Mouse (Mus musculus): ENCODE results near the gene Trim67.
A peak's percentile ranks its signal among the peaks of the same experiment; 100 is the strongest.

Gene Trim67

GRCm38 (mm10) chr8:124792708-124793107 is at the start of gene Trim67:
Gene Trim67 (plus strand): TSS chr8:124793092.
- peak; percentile 83 to 92 for DNase-seq

GRCm38 (mm10) chr8:124746661-124747060 is 46.2 kb upstream of the Trim67 start:
- DNase-seq = no peak

GRCm38 (mm10) chr8:124751191-124751590 is 41.7 kb upstream of the Trim67 start:
- DNase-seq = no peak

GRCm38 (mm10) chr8:124751709-124752173 is 41.2 kb upstream of the Trim67 start, which contains the start of gene Fam89a:
Gene Fam89a (minus strand): TSS chr8:124751832.
- peak in 1 of 2 experiments; percentile 24 for DNase-seq

GRCm38 (mm10) chr8:124752325-124752862 is 40.5 kb upstream of the Trim67 start:
- no peak for DNase-seq

- DNase-seq = no peak
Observed at GRCm38 (mm10) chr8:124754101-124754791, 38.6 kb upstream of the Trim67 start.

GRCm38 (mm10) chr8:124754792-124755190 is 38.1 kb upstream of the Trim67 start:
- no peak for DNase-seq

GRCm38 (mm10) chr8:124755481-124755880 is 37.4 kb upstream of the Trim67 start:
- DNase-seq = no peak

GRCm38 (mm10) chr8:124756153-124756552 is 36.7 kb upstream of the Trim67 start:
- DNase-seq = no peak

- no peak for DNase-seq
Observed at GRCm38 (mm10) chr8:124756601-124757000, 36.3 kb upstream of the Trim67 start.

GRCm38 (mm10) chr8:124758544-124758943 is 34.3 kb upstream of the Trim67 start:
- peak in 1 of 2 experiments; percentile 50 for DNase-seq

GRCm38 (mm10) chr8:124763061-124763460 is 29.8 kb upstream of the Trim67 start:
- no peak for DNase-seq

- DNase-seq = no peak
Observed at GRCm38 (mm10) chr8:124772389-124772788, 20.5 kb upstream of the Trim67 start.

GRCm38 (mm10) chr8:124775695-124776094 is 17.2 kb upstream of the Trim67 start:
- DNase-seq = peak; percentile 84 to 92

GRCm38 (mm10) chr8:124780236-124780635 is 12.7 kb upstream of the Trim67 start:
- DNase-seq = peak; percentile 73 to 74

- no peak for DNase-seq
Observed at GRCm38 (mm10) chr8:124782431-124782830, 10.5 kb upstream of the Trim67 start.

- DNase-seq = peak in 1 of 2 experiments; percentile 2
Observed at GRCm38 (mm10) chr8:124783228-124783627, 9.7 kb upstream of the Trim67 start.

- peak; percentile 43 to 72 for DNase-seq
Observed at GRCm38 (mm10) chr8:124784613-124785012, 8.3 kb upstream of the Trim67 start.

GRCm38 (mm10) chr8:124790676-124791075 is 2.2 kb upstream of the Trim67 start:
- no peak for DNase-seq

- peak in 1 of 2 experiments; percentile 40 for DNase-seq
Observed at GRCm38 (mm10) chr8:124791751-124792150, 1.1 kb upstream of the Trim67 start.

- peak; percentile 75 to 81 for DNase-seq
Observed at GRCm38 (mm10) chr8:124792186-124792585, 706 bp upstream of the Trim67 start.

- peak; percentile 81 to 89 for DNase-seq
Observed at GRCm38 (mm10) chr8:124793172-124793651, 320 bp downstream of the Trim67 start.

GRCm38 (mm10) chr8:124793661-124794485 is 981 bp downstream of the Trim67 start:
- peak in 1 of 2 experiments; percentile 73 for DNase-seq
